Mouse (Mus musculus) E14TG2a.4 (cell line): Measurements from ENCODE around the gene Fbxl2.

Experiments
- H3K27me3 ChIP-seq: 2 replicates; pipeline ENCODE4 v1.6.1; 2014; ENCODE audit warnings: low read length, control low read depth; ENCODE audit not compliant: insufficient read depth
- H3K36me3 ChIP-seq: 2 replicates; pipeline ENCODE4 v1.6.1; 2014; ENCODE audit warnings: low read length, control low read depth; ENCODE audit not compliant: insufficient read depth
- H3K4me1 ChIP-seq: replicated peaks from 2 replicates; pipeline ENCODE4 v1.6.1; 2014; ENCODE audit warnings: low read depth, low read length, control low read depth
- H3K4me3 ChIP-seq: replicated peaks from 2 replicates; pipeline ENCODE4 v1.5.1; 2014; ENCODE audit warnings: mild to moderate bottlenecking, low read length
- H3K9me3 ChIP-seq: 2 replicates; pipeline ENCODE4 v1.6.1; 2014; ENCODE audit warnings: low read length, control low read depth
- CTCF ChIP-seq: conservative IDR thresholded peaks from 2 replicates; pipeline ENCODE4 v1.5.1; 2014; ENCODE audit warnings: low read length
- NANOG ChIP-seq: IDR thresholded peaks from 2 replicates; pipeline ENCODE4 v1.6.1; 2014; ENCODE audit warnings: borderline replicate concordance, low read length, mixed read lengths
- POU5F1 ChIP-seq: IDR thresholded peaks from 2 replicates; pipeline ENCODE4 v1.6.1; 2014; ENCODE audit warnings: low read length, borderline replicate concordance

Gene Fbxl2

GRCm38 (mm10) chr9:113931375-113932099 is 114.5 kb downstream of the Fbxl2 start:
- H3K36me3 ChIP-seq = peaks cover 5% of the 10 kb centered on the region; the same call in 1 of the 2 replicates
- 0 out of 2 replicates have a peak, but pooled peaks cover 5% of the 10 kb centered on the region for H3K27me3 ChIP-seq
- H3K9me3 ChIP-seq = no peaks in the 10 kb centered on the region
- peaks cover 54% of the 10 kb centered on the region for H3K4me1 ChIP-seq
- TF ChIP-seq NANOG = no peak
- no peak for TF ChIP-seq CTCF
- no peak for TF ChIP-seq POU5F1
- peak overlapping the region; percentile 93 for H3K4me3 ChIP-seq

GRCm38 (mm10) chr9:113930534-113931374 is 115.2 kb downstream of the Fbxl2 start, which contains the start of gene Ubp1:
Ubp1 (plus strand) TSS chr9:113930934.
- no peak for TF ChIP-seq POU5F1
- no peak for TF ChIP-seq CTCF
- TF ChIP-seq NANOG = no peak
- peaks cover 5% of the 10 kb centered on the region; the same call in 1 of the 2 replicates for H3K36me3 ChIP-seq
- 0 out of 2 replicates have a peak, but pooled peaks cover 5% of the 10 kb centered on the region for H3K27me3 ChIP-seq
- peak within 1 kb of the TSS; percentile 93 for H3K4me3 ChIP-seq
- H3K9me3 ChIP-seq = no peaks in the 10 kb centered on the region
- peaks cover 47% of the 10 kb centered on the region for H3K4me1 ChIP-seq

GRCm38 (mm10) chr9:113929676-113930075 is 116.3 kb downstream of the Fbxl2 start:
- no peaks in the 10 kb centered on the region for H3K9me3 ChIP-seq
- H3K27me3 ChIP-seq = 0 out of 2 replicates have a peak, but pooled peaks cover 5% of the 10 kb centered on the region
- TF ChIP-seq CTCF (no peak), NANOG (no peak), POU5F1 (no peak)
- peaks cover 37% of the 10 kb centered on the region for H3K4me1 ChIP-seq
- peak overlapping the region; percentile 93 for H3K4me3 ChIP-seq
- peaks cover 5% of the 10 kb centered on the region; the same call in 1 of the 2 replicates for H3K36me3 ChIP-seq

- Histone ChIP-seq H3K9me3 (no peaks in the 10 kb centered on the region), H3K4me1 (peaks cover 27% of the 10 kb centered on the region), H3K4me3 (no peak overlapping the region), H3K27me3 (0 out of 2 replicates have a peak, but pooled peaks cover 5% of the 10 kb centered on the region), H3K36me3 (peaks cover 6% of the 10 kb centered on the region)
- TF ChIP-seq NANOG (no peak), POU5F1 (no peak), CTCF (no peak)
Measured at GRCm38 (mm10) chr9:113928591-113928990, 117.4 kb downstream of the Fbxl2 start.

GRCm38 (mm10) chr9:113924883-113925282 is 121.1 kb downstream of the Fbxl2 start:
- no peaks in the 10 kb centered on the region for H3K9me3 ChIP-seq
- H3K27me3 ChIP-seq = 0 out of 2 replicates have a peak, but pooled peaks cover 5% of the 10 kb centered on the region
- peaks cover 18% of the 10 kb centered on the region for H3K36me3 ChIP-seq
- no peak overlapping the region for H3K4me3 ChIP-seq
- TF ChIP-seq NANOG (no peak), POU5F1 (no peak), CTCF (no peak)
- H3K4me1 ChIP-seq = peaks cover 5% of the 10 kb centered on the region

GRCm38 (mm10) chr9:113922677-113923076 is 123.3 kb downstream of the Fbxl2 start:
- 0 out of 2 replicates have a peak, but pooled peaks cover 5% of the 10 kb centered on the region for H3K27me3 ChIP-seq

GRCm38 (mm10) chr9:113915789-113916188 is 130.2 kb downstream of the Fbxl2 start:
- Histone ChIP-seq H3K4me1 (no peaks in the 10 kb centered on the region), H3K9me3 (no peaks in the 10 kb centered on the region), H3K27me3 (no peaks in the 10 kb centered on the region), H3K36me3 (peaks cover 55% of the 10 kb centered on the region), H3K4me3 (no peak overlapping the region)
- no peak for TF ChIP-seq POU5F1
- no peak for TF ChIP-seq NANOG
- TF ChIP-seq CTCF = no peak

More at GRCm38 (mm10) chr9:113922677-113923076, 123.3 kb downstream of the Fbxl2 start:
- Histone ChIP-seq H3K9me3 (no peaks in the 10 kb centered on the region), H3K36me3 (peaks cover 27% of the 10 kb centered on the region), H3K4me1 (no peaks in the 10 kb centered on the region), H3K4me3 (no peak overlapping the region)
- TF ChIP-seq CTCF (no peak), POU5F1 (no peak), NANOG (no peak)
